Mouse (Mus musculus): ENCODE results near the gene Scube1.

The Scube1 gene

GRCm38 (mm10) chr15:83563857-83564651 lies 160.8 kb downstream of the Scube1 start:
- DNase-seq, result peak; percentile 72 to 76

GRCm38 (mm10) chr15:83563327-83563856 lies 161.4 kb downstream of the Scube1 start, which contains the start of the genes Tspo and Mcat:
Gene Tspo, plus strand, starts transcription at chr15:83563592.
Gene Mcat, minus strand, starts transcription at chr15:83563787.
- peak; percentile 83 to 87 for DNase-seq

GRCm38 (mm10) chr15:83562626-83563270 lies 162.1 kb downstream of the Scube1 start:
- peak; percentile 93 to 95 for DNase-seq

- no peak for DNase-seq
Measured at GRCm38 (mm10) chr15:83560941-83561477, 163.8 kb downstream of the Scube1 start.

- DNase-seq, result peak; percentile 85 to 90
Measured at GRCm38 (mm10) chr15:83555161-83555974, 169.5 kb downstream of the Scube1 start.

All from lung, adult 18-20 months (tissue).